Mouse (Mus musculus) ES-E14 (cell line): ENCODE data around the gene Ccdc88c.

Source experiments
- HCFC1 ChIP-seq: IDR thresholded peaks from 2 replicates; pipeline ENCODE4 v1.6.1; 2012; ENCODE audit warnings: low read length, inconsistent platforms, borderline replicate concordance; ENCODE audit not compliant: insufficient read depth
- ZNF384 ChIP-seq: IDR thresholded peaks from 2 replicates; pipeline ENCODE4 v1.6.1; 2012; ENCODE audit warnings: low read depth, low read length, inconsistent platforms

- TF ChIP-seq HCFC1 (no peak), ZNF384 (no peak)
Observed at GRCm38 (mm10) chr12:100956825-100957224, 72.0 kb downstream of the Ccdc88c start.
